Mouse (Mus musculus) E14TG2a.4 (cell line): ENCODE data around the gene Srbd1.

ENCODE experiments used
- CTCF ChIP-seq: conservative IDR thresholded peaks from 2 replicates; pipeline ENCODE4 v1.5.1; 2014; ENCODE audit warnings: low read length
- NANOG ChIP-seq: IDR thresholded peaks from 2 replicates; pipeline ENCODE4 v1.6.1; 2014; ENCODE audit warnings: borderline replicate concordance, low read length, mixed read lengths

GRCm38 (mm10) chr17:85986624-85987023 is 158.4 kb downstream of the Srbd1 start:
- TF ChIP-seq CTCF (no peak), NANOG (no peak)
